Mouse (Mus musculus) R1 (cell line): ENCODE results near the gene Tango6.

Source experiments
- DNase-seq: peaks from one replicate; pipeline ENCODE4 v3.0.0-alpha.2; 2018; ENCODE audit warnings: low read depth, low spot score

Gene Tango6

GRCm38 (mm10) chr8:106761317-106761716, 78.4 kb downstream of the Tango6 start:
- no peak for DNase-seq

GRCm38 (mm10) chr8:106761867-106762523, 79.1 kb downstream of the Tango6 start:
- DNase-seq, result no peak

- DNase-seq, result peak; percentile 73
Observed at GRCm38 (mm10) chr8:106764529-106764928, 81.7 kb downstream of the Tango6 start.

GRCm38 (mm10) chr8:106765570-106765969, 82.7 kb downstream of the Tango6 start:
- DNase-seq, result no peak

GRCm38 (mm10) chr8:106766736-106767135, 83.9 kb downstream of the Tango6 start:
- no peak for DNase-seq

GRCm38 (mm10) chr8:106769147-106769805, 86.4 kb downstream of the Tango6 start:
- no peak for DNase-seq

GRCm38 (mm10) chr8:106770596-106771179, 87.8 kb downstream of the Tango6 start:
- no peak for DNase-seq

GRCm38 (mm10) chr8:106772094-106772493, 89.2 kb downstream of the Tango6 start:
- no peak for DNase-seq

GRCm38 (mm10) chr8:106772501-106772900, 89.6 kb downstream of the Tango6 start:
- peak; percentile 61 for DNase-seq

- DNase-seq, result no peak
Observed at GRCm38 (mm10) chr8:106774567-106775320, 91.9 kb downstream of the Tango6 start.

GRCm38 (mm10) chr8:106789623-106790022, 106.8 kb downstream of the Tango6 start:
- peak; percentile 87 for DNase-seq

GRCm38 (mm10) chr8:106794820-106795219, 112.0 kb downstream of the Tango6 start:
- DNase-seq, result no peak

- DNase-seq, result no peak
Observed at GRCm38 (mm10) chr8:106799821-106800220, 117.0 kb downstream of the Tango6 start.

GRCm38 (mm10) chr8:106801261-106801660, 118.4 kb downstream of the Tango6 start:
- no peak for DNase-seq

GRCm38 (mm10) chr8:106802384-106803137, 119.7 kb downstream of the Tango6 start:
- peak; percentile 28 for DNase-seq

- peak; percentile 76 for DNase-seq
Observed at GRCm38 (mm10) chr8:106805859-106806258, 123.0 kb downstream of the Tango6 start.

- peak; percentile 66 for DNase-seq
Observed at GRCm38 (mm10) chr8:106807461-106807860, 124.6 kb downstream of the Tango6 start.

- DNase-seq, result no peak
Observed at GRCm38 (mm10) chr8:106809726-106810125, 126.9 kb downstream of the Tango6 start.

GRCm38 (mm10) chr8:106810406-106810805, 127.5 kb downstream of the Tango6 start:
- DNase-seq, result no peak

GRCm38 (mm10) chr8:106812560-106812959, 129.7 kb downstream of the Tango6 start:
- no peak for DNase-seq

GRCm38 (mm10) chr8:106816431-106817170, 133.7 kb downstream of the Tango6 start:
- no peak for DNase-seq
